Mouse (Mus musculus) G1E (cell line): ENCODE data around the gene Ms4a10. TPM values are rescaled to one million over a fixed set of nuclear protein-coding genes. Genes with fewer than 3 reads are reported as not detected.

Experiments used
- ATAC-seq: 2 replicates; pipeline ENCODE4 v1.8.0; 2016; ENCODE audit warnings: mild to moderate bottlenecking; ENCODE audit not compliant: insufficient number of reproducible peaks, poor library complexity, low FRiP score, severe bottlenecking; ENCODE audit errors: extremely low read depth
- DNase-seq: peaks from one replicate; pipeline ENCODE4 v3.0.0; 2012; ENCODE audit warnings: low spot score
- H3K27me3 ChIP-seq: 2 replicates; pipeline ENCODE4 v1.6.1; 2012; ENCODE audit warnings: mild to moderate bottlenecking, low read length, inconsistent platforms; ENCODE audit not compliant: insufficient read depth
- H3K36me3 ChIP-seq: replicated peaks from 2 replicates; pipeline ENCODE3; 2012; ENCODE audit warnings: mild to moderate bottlenecking, inconsistent platforms
- H3K4me1 ChIP-seq: 2 replicates; pipeline ENCODE4 v1.6.1; 2012; ENCODE audit warnings: low read depth, low read length, inconsistent platforms, mixed read lengths; ENCODE audit not compliant: insufficient read depth
- H3K4me3 ChIP-seq: 2 replicates; pipeline ENCODE4 v1.5.1; 2012; ENCODE audit warnings: low read depth, mild to moderate bottlenecking, inconsistent platforms, low read length, moderate library complexity, mixed read lengths
- H3K9me3 ChIP-seq: replicated peaks from 2 replicates; pipeline ENCODE4 v1.6.1; 2012; ENCODE audit warnings: inconsistent platforms
- CTCF ChIP-seq: IDR thresholded peaks from 2 replicates; pipeline ENCODE4 v1.5.1; 2012; ENCODE audit warnings: low read depth, low read length, inconsistent platforms, mixed read lengths
- GATA1 ChIP-seq: IDR thresholded peaks from 2 replicates; pipeline ENCODE4 v1.6.1; 2012; ENCODE audit warnings: borderline replicate concordance, low read length, inconsistent platforms, mixed read lengths
- GATA2 ChIP-seq: IDR thresholded peaks from 2 replicates; pipeline ENCODE4 v1.6.1; 2012; ENCODE audit warnings: low read depth, low read length, inconsistent platforms, borderline replicate concordance
- POLR2AphosphoS5 ChIP-seq: IDR thresholded peaks from 2 replicates; pipeline ENCODE4 v1.6.1; 2012; ENCODE audit warnings: low read depth, low read length, inconsistent platforms; ENCODE audit not compliant: insufficient replicate concordance
- TAL1 ChIP-seq: conservative IDR thresholded peaks from 2 replicates; pipeline ENCODE4 v1.6.1; 2012; ENCODE audit warnings: low read depth, low read length, inconsistent platforms, mixed read lengths
- polyA plus RNA-seq: library from polyadenylated mRNA; stranded (reverse); fragments of >175 nt; gene quantifications from 2 replicates; pipeline ENCODE4 v1.2.3, GENCODE M21; 2012
- total RNA-seq, 2 experiments: library from RNA; stranded (forward) in 1 of 2; stranded (reverse) in 1 of 2; fragments of 200-1000 nt in 1 of 2; fragments of >200 nt in 1 of 2; fragmentation: Nextera tagmentation in 1 of 2; gene quantifications; 2 replicates each; pipeline ENCODE4 v1.2.3; 2014 to 2017

Gene Ms4a10
- total and polyA plus RNA-seq, 3 experiments: 0.05 TPM; not detected in 2

DNA sequence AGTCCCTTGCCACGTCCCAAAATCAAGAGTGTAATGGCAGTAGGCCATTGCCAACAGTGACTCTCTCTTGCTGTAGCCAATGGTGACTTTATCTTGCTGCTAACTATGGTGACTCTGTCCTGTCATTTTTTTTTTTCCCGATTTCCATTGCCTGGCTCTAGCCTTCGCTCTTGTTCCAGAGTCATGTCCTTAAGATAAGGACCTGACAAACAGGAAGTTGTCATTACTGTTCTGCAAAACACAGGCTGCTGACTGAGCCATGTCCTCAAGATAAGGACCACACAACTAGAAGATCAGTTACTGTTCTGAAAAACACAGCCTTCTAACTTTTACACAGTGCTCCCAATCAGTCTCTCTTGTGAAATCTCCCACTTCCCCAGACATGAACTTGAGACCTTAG is 4.0 kb downstream of the Ms4a10 start:
- H3K27me3 ChIP-seq: peaks cover 14% of the 10 kb centered on the region
- TF ChIP-seq POLR2AphosphoS5 (no peak), GATA2 (no peak), TAL1 (no peak), GATA1 (no peak), CTCF (no peak)
- no peak overlapping the region for H3K4me3 ChIP-seq
- no peaks in the 10 kb centered on the region for H3K4me1 ChIP-seq
- DNase-seq: no peak
- peak; percentile 40 for ATAC-seq
- H3K36me3 ChIP-seq: no peaks in the 10 kb centered on the region
- H3K9me3 ChIP-seq: no peaks in the 10 kb centered on the region

DNA sequence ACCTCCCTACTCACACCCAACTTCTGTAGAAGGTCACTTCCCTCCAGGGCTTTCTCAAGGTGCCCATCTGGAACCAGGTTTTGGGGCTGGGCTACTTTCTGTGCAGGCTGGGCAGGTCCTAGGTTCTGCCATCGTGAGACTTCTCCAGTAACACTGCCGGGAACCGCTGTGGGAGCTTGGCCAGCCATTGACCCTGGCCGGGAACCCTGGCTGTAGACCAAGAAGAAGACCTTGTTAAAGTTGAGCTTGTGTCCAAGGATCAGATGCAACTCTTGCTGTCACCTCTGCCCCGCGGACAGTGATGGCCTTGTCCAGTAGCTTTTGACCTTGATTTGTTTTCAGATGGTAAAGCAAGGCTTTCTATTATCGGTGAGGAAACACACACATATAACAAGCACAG is 5.9 kb downstream of the Ms4a10 start:
- no peaks in the 10 kb centered on the region for H3K9me3 ChIP-seq
- ATAC-seq: no peak
- no peak overlapping the region for H3K4me3 ChIP-seq
- H3K4me1 ChIP-seq: no peaks in the 10 kb centered on the region
- no peak for TF ChIP-seq POLR2AphosphoS5
- TF ChIP-seq CTCF: no peak
- no peak for TF ChIP-seq GATA1
- TF ChIP-seq GATA2: no peak
- TF ChIP-seq TAL1: no peak
- no peaks in the 10 kb centered on the region for H3K36me3 ChIP-seq
- no peak for DNase-seq
- peaks cover 26% of the 10 kb centered on the region for H3K27me3 ChIP-seq

DNA sequence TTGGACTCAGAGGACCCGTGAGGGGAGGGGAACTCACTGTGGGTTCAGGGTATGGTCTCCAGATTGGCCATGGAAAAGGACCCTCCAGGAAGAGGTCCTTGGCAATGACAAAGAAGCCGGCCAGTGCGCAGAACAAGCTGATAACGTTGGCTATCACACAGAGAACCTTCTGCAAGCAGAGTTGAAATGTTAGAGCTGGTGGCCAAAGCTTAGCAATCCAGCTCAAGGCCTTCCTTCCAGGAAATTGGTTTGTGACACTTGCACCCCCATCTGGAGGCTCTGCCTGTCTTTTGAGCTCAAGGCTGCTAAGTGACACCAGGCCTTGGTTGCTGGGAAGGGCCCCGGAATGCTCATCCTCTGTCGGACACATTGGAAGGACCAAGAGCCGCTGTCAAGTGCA is 8.7 kb downstream of the Ms4a10 start:
- ATAC-seq: no peak
- no peak for DNase-seq
- Histone ChIP-seq H3K36me3 (no peaks in the 10 kb centered on the region), H3K9me3 (no peaks in the 10 kb centered on the region), H3K27me3 (peaks cover 49% of the 10 kb centered on the region), H3K4me1 (no peaks in the 10 kb centered on the region), H3K4me3 (no peak overlapping the region)
- TF ChIP-seq GATA1 (no peak), GATA2 (no peak), POLR2AphosphoS5 (no peak), TAL1 (no peak), CTCF (no peak)

DNA sequence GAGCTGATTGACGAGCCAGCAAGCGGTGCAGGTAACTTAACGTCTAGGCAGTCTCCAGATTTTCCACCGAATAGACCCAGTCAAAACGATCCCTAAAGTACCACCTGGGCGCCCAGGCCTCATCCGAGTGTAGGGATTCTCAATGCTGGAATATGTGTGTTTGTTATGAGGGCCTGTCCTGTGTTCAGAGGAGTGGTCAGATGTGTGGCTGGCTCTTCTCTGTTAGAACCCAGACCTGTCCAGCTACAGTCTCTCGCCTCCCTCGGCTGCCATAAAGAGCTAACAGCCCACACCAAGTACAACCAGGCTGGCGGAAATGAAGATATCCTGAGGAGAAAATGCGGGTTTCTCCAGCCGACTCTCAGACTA is 14.5 kb downstream of the Ms4a10 start:
- no peaks in the 10 kb centered on the region for H3K4me1 ChIP-seq
- no peak for TF ChIP-seq GATA2
- TF ChIP-seq GATA1: no peak
- TF ChIP-seq POLR2AphosphoS5: no peak
- TF ChIP-seq TAL1: no peak
- no peak for TF ChIP-seq CTCF
- no peak for ATAC-seq
- peaks cover 63% of the 10 kb centered on the region for H3K27me3 ChIP-seq
- DNase-seq: no peak
- no peak overlapping the region for H3K4me3 ChIP-seq
- no peaks in the 10 kb centered on the region for H3K36me3 ChIP-seq
- H3K9me3 ChIP-seq: no peaks in the 10 kb centered on the region

DNA sequence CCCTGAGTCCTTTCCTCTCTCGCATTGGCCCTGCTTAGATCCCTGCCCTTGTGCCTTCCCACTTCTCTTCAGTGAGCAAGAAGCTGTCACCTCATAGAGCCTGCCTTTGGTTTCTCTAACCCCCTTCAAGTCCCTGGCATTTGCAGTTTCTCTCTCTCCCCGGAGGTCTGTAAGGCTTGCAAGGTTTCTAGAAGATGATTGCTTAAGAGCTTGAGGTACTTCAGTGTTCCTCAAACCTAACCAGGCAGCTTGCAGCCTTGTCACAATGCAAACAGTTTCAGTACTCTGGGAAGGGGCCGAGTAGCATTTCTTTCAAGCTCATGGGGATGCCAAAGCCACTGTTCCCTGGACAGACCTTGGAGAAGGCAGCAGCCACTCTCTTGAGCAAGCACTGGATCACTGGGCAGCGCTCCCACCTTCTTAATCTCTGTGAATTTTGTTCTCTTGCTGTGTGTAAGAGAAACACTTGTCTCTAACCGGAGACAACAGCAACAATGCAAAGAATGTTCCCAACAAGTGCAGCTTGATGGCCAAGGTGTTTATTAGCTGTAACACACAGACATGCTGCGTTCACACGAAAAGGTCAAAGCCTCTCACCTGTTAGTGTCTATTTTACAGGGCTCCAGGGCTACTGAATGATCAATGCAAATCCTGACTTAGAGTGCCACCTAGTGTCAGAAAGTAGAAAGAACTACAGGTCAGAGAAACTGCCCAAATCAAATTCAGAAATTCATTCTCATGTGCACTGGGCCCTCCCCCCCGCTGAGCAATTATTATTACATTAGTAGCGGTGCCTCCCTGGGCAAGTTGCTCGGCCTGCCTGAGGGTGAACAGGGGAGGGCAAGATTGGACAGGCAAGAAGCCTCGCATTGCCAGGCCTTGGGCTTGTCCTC is 15.1 kb downstream of the Ms4a10 start:
- Histone ChIP-seq H3K4me1 (no peaks in the 10 kb centered on the region), H3K36me3 (no peaks in the 10 kb centered on the region), H3K4me3 (no peak overlapping the region), H3K9me3 (no peaks in the 10 kb centered on the region), H3K27me3 (peaks cover 57% of the 10 kb centered on the region)
- TF ChIP-seq GATA2 (no peak), CTCF (0 out of 2 replicates have a peak, but pooled peaks have one; percentile 14)
- DNase-seq: peak; percentile 52
- ATAC-seq: no peak

- Histone ChIP-seq H3K4me3 (no peak overlapping the region), H3K36me3 (peaks cover 3% of the 10 kb centered on the region), H3K27me3 (peaks cover 32% of the 10 kb centered on the region), H3K9me3 (no peaks in the 10 kb centered on the region), H3K4me1 (peaks cover 9% of the 10 kb centered on the region)
- TF ChIP-seq TAL1 (no peak), CTCF (no peak), GATA1 (no peak), GATA2 (no peak), POLR2AphosphoS5 (no peak)
- ATAC-seq (no peak), DNase-seq (no peak)
These were observed 22.2 kb downstream of the Ms4a10 start for GRCm38 (mm10) chr19:10952021-10952939.
